Mouse (Mus musculus) embryonic facial prominence, embryonic 15.5 days (tissue): ENCODE measurements around the gene Nbea. TPM values are rescaled to one million over a fixed set of nuclear protein-coding genes. Genes with fewer than 3 reads are reported as not detected.

Experiments
- ATAC-seq: fragments of 200-750 bp; cut with Nextera tagmentation; 2 replicates; pipeline ENCODE4 v1.8.0; 2017; ENCODE audit warnings: low read depth, moderate TSS enrichment; ENCODE audit not compliant: insufficient number of reproducible peaks, low FRiP score, low TSS enrichment
- H3K27ac ChIP-seq: fragments of 300-500 bp; sonication (generic); replicated peaks from 2 replicates; pipeline ENCODE4 v1.5.1; 2015; ENCODE audit warnings: mild to moderate bottlenecking, inconsistent platforms
- H3K27me3 ChIP-seq: fragments of 300-500 bp; sonication (generic); 2 replicates; pipeline ENCODE4 v1.6.1; 2015; ENCODE audit warnings: inconsistent platforms
- H3K36me3 ChIP-seq: fragments of 300-500 bp; sonication (generic); 2 replicates; pipeline ENCODE4 v1.6.1; 2015; ENCODE audit warnings: mild to moderate bottlenecking, inconsistent platforms
- H3K4me1 ChIP-seq: fragments of 300-500 bp; sonication (generic); 2 replicates; pipeline ENCODE4 v1.6.1; 2015; ENCODE audit warnings: inconsistent platforms
- H3K4me2 ChIP-seq: fragments of 300-500 bp; sonication (generic); replicated peaks from 2 replicates; pipeline ENCODE4 v1.6.1; 2015; ENCODE audit warnings: mild to moderate bottlenecking, inconsistent platforms
- H3K4me3 ChIP-seq: fragments of 300-500 bp; sonication (generic); replicated peaks from 2 replicates; pipeline ENCODE4 v1.5.1; 2015; ENCODE audit warnings: mild to moderate bottlenecking, inconsistent platforms
- H3K9ac ChIP-seq: fragments of 300-500 bp; sonication (generic); 2 replicates; pipeline ENCODE4 v1.6.1; 2015; ENCODE audit warnings: inconsistent platforms
- H3K9me3 ChIP-seq: fragments of 300-500 bp; sonication (generic); replicated peaks from 2 replicates; pipeline ENCODE4 v1.6.1; 2016; ENCODE audit warnings: inconsistent platforms
- WGBS: fragments of 180-500 bp; shearing (Covaris S2); methylation state at CpG from one replicate; pipeline ENCODE4 v1.1.7; 2015; 5-methylcytosine and 5-hydroxymethylcytosine counted together
- polyA plus RNA-seq: library from polyadenylated mRNA; unstranded; fragments of >200 nt; fragmentation: Nextera tagmentation; extraction: Ambion mirVana; gene quantifications from 2 replicates; pipeline ENCODE4 v1.2.1, GENCODE M21; 2015

The Nbea gene
- polyA plus RNA-seq, 1 experiment from 2014 or later, result 13.3 TPM

DNA sequence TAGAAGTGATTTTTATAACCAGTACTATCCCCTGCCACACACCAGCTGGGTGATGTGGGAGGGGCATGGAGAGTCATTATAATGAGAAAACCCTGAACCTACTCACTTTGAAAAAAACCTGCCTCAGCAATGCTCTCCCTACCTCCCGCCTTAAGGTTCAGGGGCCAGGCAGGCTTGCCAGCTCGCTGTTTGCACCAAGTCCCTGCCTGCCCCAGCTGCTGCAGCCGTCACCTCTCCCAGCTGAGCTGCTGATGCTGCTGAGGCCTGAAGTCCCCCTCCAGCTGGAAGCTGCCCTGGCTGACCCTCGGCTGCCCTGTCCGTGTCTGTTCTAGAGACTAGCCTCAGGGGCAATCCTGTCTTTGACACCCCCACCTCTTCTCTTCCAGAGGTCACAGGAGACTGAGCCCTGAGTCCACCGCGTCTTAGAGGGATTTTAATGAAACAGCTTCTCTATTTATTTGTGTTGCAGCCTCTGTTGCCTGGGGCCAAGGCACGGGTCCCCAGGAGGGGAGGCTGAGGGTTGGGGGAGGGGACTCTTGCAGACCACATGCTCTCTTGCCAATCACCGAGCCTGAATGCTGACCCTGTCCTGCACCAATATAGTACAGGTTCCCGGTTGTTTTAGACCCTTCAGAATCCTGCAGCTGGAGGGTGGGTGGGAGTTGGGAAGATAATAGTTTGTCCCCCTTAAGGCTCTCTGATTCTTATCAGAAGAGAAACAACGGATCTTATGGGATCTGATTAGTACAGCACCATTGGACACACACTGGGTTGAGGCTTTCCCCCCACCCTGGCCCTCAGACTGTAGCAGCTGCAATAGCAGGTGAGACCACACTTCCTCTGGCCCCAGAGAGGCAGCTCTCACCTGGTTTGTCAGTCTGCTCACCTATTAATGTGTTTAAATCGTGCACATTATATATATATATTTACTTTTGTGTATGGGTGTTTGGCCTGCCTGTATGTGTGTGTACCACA is 595.2 kb downstream of the Nbea start:
- no peak overlapping the region for H3K4me3 ChIP-seq
- H3K9me3 ChIP-seq, result no peaks in the 10 kb centered on the region
- WGBS, result 12% methylated on average over 12 of the region's 12 CpGs
- peak overlapping the region; percentile 65 for H3K27ac ChIP-seq
- peaks cover 34% of the 10 kb centered on the region for H3K4me1 ChIP-seq
- no peaks in the 10 kb centered on the region for H3K27me3 ChIP-seq
- H3K36me3 ChIP-seq, result no peaks in the 10 kb centered on the region
- peak; percentile 78 for ATAC-seq
- peak overlapping the region; percentile 3; the same call in 1 of the 2 replicates for H3K9ac ChIP-seq
- H3K4me2 ChIP-seq, result no peak overlapping the region; the same call in 1 of the 2 replicates

GRCm38 (mm10) chr3:55587434-55587971 is 596.0 kb downstream of the Nbea start:
- no peak overlapping the region for H3K4me2 ChIP-seq
- 18% methylated on average over 12 of the region's 12 CpGs for WGBS

More at GRCm38 (mm10) chr3:55587434-55587971, 596.0 kb downstream of the Nbea start:
- no peaks in the 10 kb centered on the region for H3K27me3 ChIP-seq
- H3K9me3 ChIP-seq, result no peaks in the 10 kb centered on the region
- peak; percentile 65 for ATAC-seq
- H3K4me1 ChIP-seq, result peaks cover 33% of the 10 kb centered on the region
- H3K9ac ChIP-seq, result no peak overlapping the region
- peak overlapping the region; percentile 65; the same call in 1 of the 2 replicates for H3K27ac ChIP-seq
- no peaks in the 10 kb centered on the region for H3K36me3 ChIP-seq
- H3K4me3 ChIP-seq, result no peak overlapping the region
